Mouse (Mus musculus) brain, adult 2 months (tissue): ENCODE results near the gene Prb1.
"Not testable (repeated sequence)": the region's sequence is repeated elsewhere in the genome, so short reads cannot be mapped to it uniquely, and the experiment has no call there.

Source experiments
- DNase-seq: peaks from one replicate; pipeline ENCODE4 v3.0.0; 2011; ENCODE audit warnings: low read depth, low spot score

Prb1 gene

DNA sequence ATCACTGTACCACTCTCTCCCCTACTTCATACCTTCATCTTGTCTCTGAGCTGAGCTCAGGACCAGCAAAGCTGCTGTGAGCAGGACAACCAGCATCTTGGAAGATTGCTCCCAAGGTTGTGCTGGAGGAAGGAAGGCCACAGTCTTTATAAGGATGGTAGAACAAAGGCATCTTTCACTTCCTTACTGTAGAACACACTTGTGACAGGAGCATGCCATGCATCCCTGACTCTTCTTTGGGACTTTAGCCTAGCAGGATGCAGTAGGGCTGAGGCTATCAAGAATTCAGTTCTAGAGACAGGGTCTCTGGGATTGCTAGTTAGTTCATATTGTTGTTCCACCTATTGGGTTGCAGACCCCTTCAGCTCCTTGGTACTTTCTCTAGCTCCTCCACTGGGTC, at the start of gene Prb1:
Prb1 (minus strand) TSS at position 101 of the 400 bp plus-strand sequence.
- DNase-seq, result not testable (repeated sequence)
